Mouse (Mus musculus) liver, embryonic 12.5 days (tissue): ENCODE results near the gene Mta3. TPM values are rescaled to one million over a fixed set of nuclear protein-coding genes. Genes with fewer than 3 reads are reported as not detected.

ENCODE experiments used
- ATAC-seq: fragments of 200-750 bp; cut with Nextera tagmentation; 2 replicates; pipeline ENCODE4 v1.8.0; 2017; ENCODE audit warnings: moderate number of reproducible peaks, mild to moderate bottlenecking, moderate library complexity
- H3K27ac ChIP-seq: fragments of 300-500 bp; sonication (generic); 2 replicates; pipeline ENCODE4 v1.5.1; 2016; ENCODE audit warnings: mild to moderate bottlenecking
- H3K27me3 ChIP-seq: fragments of 300-500 bp; sonication (generic); replicated peaks from 2 replicates; pipeline ENCODE4 v1.6.1; 2016; ENCODE audit warnings: mild to moderate bottlenecking, moderate library complexity
- H3K36me3 ChIP-seq: fragments of 300-500 bp; sonication (generic); 2 replicates; pipeline ENCODE4 v1.6.1; 2016; ENCODE audit warnings: mild to moderate bottlenecking, moderate library complexity
- H3K4me1 ChIP-seq: fragments of 300-500 bp; sonication (generic); 2 replicates; pipeline ENCODE4 v1.6.1; 2016
- H3K4me2 ChIP-seq: fragments of 300-500 bp; sonication (generic); 2 replicates; pipeline ENCODE4 v1.6.1; 2016; ENCODE audit warnings: mild to moderate bottlenecking, moderate library complexity
- H3K4me3 ChIP-seq: fragments of 300-500 bp; sonication (generic); 2 replicates; pipeline ENCODE4 v1.5.1; 2016; ENCODE audit warnings: mild to moderate bottlenecking, moderate library complexity
- H3K9ac ChIP-seq: fragments of 300-500 bp; sonication (generic); 2 replicates; pipeline ENCODE4 v1.6.1; 2016; ENCODE audit warnings: mild to moderate bottlenecking, moderate library complexity
- H3K9me3 ChIP-seq: fragments of 300-500 bp; sonication (generic); replicated peaks from 2 replicates; pipeline ENCODE4 v1.6.1; 2016; ENCODE audit warnings: mild to moderate bottlenecking, moderate library complexity
- WGBS: fragments of 180-500 bp; shearing (Covaris S2); methylation state at CpG from one replicate; pipeline ENCODE4 v1.1.7; 2016; ENCODE audit not compliant: insufficient replicate concordance; 5-methylcytosine and 5-hydroxymethylcytosine counted together
- polyA plus RNA-seq: library from polyadenylated mRNA; unstranded; fragments of >200 nt; fragmentation: Nextera tagmentation; extraction: Ambion mirVana; gene quantifications from 2 replicates; pipeline ENCODE4 v1.2.1, GENCODE M21; 2016

The Mta3 gene
- polyA plus RNA-seq, result 60.2 and 66.4 TPM in 2 replicates

DNA sequence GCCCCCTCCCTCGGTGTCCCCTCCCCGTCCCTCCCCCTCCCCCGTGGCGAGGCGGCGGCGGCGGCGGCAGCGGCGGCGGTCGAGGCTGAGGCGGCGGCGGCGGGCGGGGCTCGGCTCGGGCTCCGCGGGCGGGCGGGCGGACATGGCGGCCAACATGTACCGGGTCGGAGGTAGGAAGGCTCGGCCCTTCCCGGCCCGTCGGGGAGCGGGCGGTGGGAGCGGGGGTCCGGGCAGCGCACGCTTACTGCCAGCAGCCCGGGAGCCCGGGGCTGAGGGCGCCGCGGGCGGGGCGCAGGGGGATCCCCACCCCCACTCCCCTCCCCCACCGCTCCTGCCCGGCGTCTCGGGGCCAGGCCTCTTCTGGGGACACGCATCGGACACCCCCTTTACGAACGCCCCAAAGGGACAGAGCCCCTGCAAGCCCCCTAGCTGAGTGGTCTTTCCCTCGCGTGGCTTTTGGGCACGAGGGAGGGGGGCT, at the start of gene Mta3:
Gene Mta3 (plus strand): TSS at position 48 of the 478 bp plus-strand sequence.
- Histone ChIP-seq H3K27ac (peak within 1 kb of the TSS; percentile 98), H3K9me3 (no peaks in the 10 kb centered on the region), H3K4me2 (peak within 1 kb of the TSS; percentile 97), H3K36me3 (peaks cover 23% of the 10 kb centered on the region), H3K27me3 (no peaks in the 10 kb centered on the region), H3K4me3 (peak within 1 kb of the TSS; percentile 85), H3K9ac (peak within 1 kb of the TSS; percentile 97), H3K4me1 (peaks cover 73% of the 10 kb centered on the region)
- WGBS, result 1% methylated on average over 37 of the region's 56 CpGs
- peak; percentile 55 for ATAC-seq

DNA sequence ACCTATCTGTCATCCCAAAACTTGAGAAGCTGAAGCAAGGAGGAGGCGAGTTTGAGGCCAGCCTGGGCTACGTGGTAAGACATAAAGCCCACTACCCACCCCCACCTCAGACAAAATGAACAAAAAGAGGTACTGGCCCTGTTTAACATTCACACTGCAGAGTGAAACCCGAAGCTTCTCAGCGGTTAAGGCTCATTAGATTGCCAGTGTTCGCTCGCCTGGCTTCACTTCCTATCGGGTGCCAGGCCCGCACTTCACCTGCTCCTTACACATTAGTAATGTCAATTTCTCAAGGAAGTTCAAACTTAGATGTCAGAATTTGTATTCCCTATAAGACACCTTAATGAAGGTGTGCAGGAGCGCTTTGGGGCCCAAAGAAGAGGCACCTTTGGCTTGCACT, 48.6 kb upstream of the Mta3 start:
- peaks cover 78% of the 10 kb centered on the region for H3K4me1 ChIP-seq
- no peak for ATAC-seq
- WGBS, result 83% methylated on average over 9 of the region's 9 CpGs
- H3K4me2 ChIP-seq, result no peak overlapping the region
- no peaks in the 10 kb centered on the region for H3K36me3 ChIP-seq
- peak overlapping the region; percentile 88 for H3K27ac ChIP-seq
- H3K4me3 ChIP-seq, result no peak overlapping the region
- H3K9ac ChIP-seq, result peak overlapping the region; percentile 35
- H3K9me3 ChIP-seq, result no peaks in the 10 kb centered on the region
- no peaks in the 10 kb centered on the region for H3K27me3 ChIP-seq

DNA sequence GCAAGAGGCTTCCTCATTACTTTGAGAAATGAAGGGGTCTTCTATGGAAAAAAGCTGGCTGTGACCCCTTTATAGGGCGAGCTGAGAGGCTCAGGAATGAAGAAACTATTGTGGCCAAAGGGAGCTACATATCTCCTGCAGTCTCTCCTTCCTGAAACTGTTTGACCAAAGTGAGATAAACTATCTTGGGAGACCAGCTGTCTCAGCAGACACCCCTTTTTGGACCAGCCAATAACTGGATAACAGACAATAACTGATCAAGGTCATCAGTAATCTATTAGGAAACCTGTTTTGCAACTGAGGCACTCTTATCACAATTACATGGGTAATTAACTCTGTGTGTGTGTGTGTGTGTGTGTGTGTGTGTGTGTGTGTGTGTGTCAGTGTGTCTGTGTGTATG, 47.0 kb upstream of the Mta3 start:
- peak; percentile 93 for ATAC-seq
- Histone ChIP-seq H3K4me1 (peaks cover 64% of the 10 kb centered on the region), H3K4me3 (no peak overlapping the region), H3K27ac (peak overlapping the region; percentile 88), H3K9me3 (peaks cover 7% of the 10 kb centered on the region; the same call in 1 of the 2 replicates), H3K4me2 (peak overlapping the region; percentile 55), H3K27me3 (no peaks in the 10 kb centered on the region), H3K36me3 (no peaks in the 10 kb centered on the region), H3K9ac (peak overlapping the region; percentile 35; the same call in 1 of the 2 replicates)
- WGBS, result 3% methylated on average over 1 of the region's 1 CpGs

DNA sequence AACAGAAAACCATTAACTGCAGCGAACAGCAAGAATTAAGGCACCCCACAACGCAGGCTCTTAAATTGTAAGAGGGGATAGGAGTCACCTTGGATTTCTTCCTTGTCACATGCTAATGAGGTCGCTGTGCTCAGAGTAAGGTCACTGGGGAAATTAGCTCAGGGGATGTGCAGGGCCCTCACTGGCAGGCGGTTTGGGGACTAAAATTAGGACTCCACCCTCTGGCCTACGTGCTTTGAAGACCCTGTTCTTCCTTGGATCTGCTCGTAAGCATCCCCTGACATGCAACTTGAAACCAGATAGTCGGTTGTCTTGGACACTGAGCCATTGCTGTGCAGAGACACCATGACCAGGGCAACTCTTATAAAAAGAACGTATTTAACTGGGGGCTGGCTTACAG, 41.2 kb upstream of the Mta3 start:
- WGBS, result 65% methylated on average over 8 of the region's 8 CpGs
- H3K4me1 ChIP-seq, result peaks cover 34% of the 10 kb centered on the region
- no peaks in the 10 kb centered on the region for H3K27me3 ChIP-seq
- no peak overlapping the region for H3K27ac ChIP-seq
- no peak for ATAC-seq
- H3K4me3 ChIP-seq, result no peak overlapping the region
- no peaks in the 10 kb centered on the region for H3K36me3 ChIP-seq
- H3K4me2 ChIP-seq, result no peak overlapping the region
- no peak overlapping the region for H3K9ac ChIP-seq
- H3K9me3 ChIP-seq, result peaks cover 7% of the 10 kb centered on the region; the same call in 1 of the 2 replicates

DNA sequence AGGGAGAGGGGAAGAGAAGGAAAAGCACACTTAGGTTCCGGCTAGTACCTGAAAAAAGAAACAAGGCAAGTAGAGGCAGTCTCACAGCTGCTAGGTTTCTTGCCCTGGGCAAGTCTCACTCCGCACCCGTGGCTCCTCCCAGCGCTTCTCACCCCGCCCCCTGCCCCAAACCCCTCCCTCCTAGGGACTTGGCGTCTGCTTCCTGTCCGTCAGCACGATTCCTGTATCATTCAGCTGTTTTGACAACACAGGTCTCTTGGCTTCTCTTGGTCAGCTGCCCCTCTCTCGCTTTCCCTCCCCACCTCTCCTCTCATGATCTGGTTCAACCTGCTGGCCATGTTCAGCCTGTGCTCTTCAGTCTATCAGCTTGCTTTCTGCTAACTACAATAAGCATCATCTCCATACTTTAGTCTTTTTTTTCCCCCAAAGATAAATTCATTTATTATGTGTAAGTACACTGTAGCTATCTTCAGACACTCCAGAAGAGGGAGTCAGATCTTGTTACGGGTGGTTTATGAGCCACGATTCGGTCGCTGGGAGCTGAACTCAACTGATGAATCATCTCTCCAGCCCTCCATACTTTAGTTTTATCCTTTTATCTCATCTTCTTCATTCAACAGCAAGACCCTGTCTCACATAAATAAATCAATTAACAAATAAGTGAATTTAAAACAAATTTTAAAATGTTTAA, 39.2 kb upstream of the Mta3 start:
- H3K4me2 ChIP-seq, result peak overlapping the region; percentile 52
- H3K4me3 ChIP-seq, result no peak overlapping the region
- peak; percentile 92 for ATAC-seq

DNA sequence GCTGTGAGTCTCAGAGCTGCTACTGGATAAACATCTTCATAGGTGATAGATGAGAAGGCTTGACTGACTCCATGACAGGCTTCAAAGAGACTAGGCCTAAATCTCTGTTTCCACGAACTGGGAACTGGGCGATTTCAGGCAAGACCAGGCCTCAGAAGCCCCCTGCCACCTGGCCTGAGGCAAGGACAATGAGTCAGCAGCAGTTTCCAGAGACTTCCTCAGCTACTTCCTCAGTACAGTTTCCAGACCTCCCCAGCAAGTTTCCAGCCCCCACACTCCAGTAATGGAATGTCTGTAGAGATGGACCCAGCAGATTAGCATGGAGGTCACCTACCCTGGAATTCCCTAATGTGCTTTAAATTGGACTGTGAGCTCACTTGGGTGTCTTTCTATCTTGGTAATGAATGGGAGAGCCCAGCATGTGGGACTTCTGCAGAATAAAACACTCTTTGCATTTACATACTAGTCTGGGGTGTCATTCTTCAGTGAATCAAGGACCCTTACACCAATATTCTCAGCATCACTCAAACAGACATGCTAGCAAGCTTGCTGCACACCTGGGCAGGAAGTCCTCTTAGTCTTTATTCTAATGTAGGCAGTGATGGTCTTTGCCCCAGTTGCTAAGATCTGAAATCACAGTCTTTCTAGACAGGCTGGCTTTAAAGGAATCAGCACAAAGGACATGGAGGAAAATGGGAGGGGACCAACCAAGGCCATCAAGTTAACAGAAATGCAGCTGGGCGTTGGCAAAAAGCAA, 37.9 kb upstream of the Mta3 start:
- ATAC-seq, result no peak
- 60% methylated on average over 3 of the region's 3 CpGs for WGBS
- H3K27me3 ChIP-seq, result no peaks in the 10 kb centered on the region
- H3K4me3 ChIP-seq, result no peak overlapping the region
- no peaks in the 10 kb centered on the region for H3K36me3 ChIP-seq
- H3K9me3 ChIP-seq, result peaks cover 3% of the 10 kb centered on the region; the same call in 1 of the 2 replicates
- no peak overlapping the region for H3K27ac ChIP-seq
- peaks cover 36% of the 10 kb centered on the region for H3K4me1 ChIP-seq
- H3K9ac ChIP-seq, result no peak overlapping the region
- no peak overlapping the region for H3K4me2 ChIP-seq

More for the DNA sequence above, 39.2 kb upstream of the Mta3 start:
- Histone ChIP-seq H3K27me3 (no peaks in the 10 kb centered on the region), H3K9ac (peak overlapping the region; percentile 32; the same call in 1 of the 2 replicates), H3K9me3 (peaks cover 7% of the 10 kb centered on the region; the same call in 1 of the 2 replicates), H3K27ac (peak overlapping the region; percentile 76), H3K36me3 (no peaks in the 10 kb centered on the region), H3K4me1 (peaks cover 36% of the 10 kb centered on the region)
- WGBS, result 42% methylated on average over 13 of the region's 13 CpGs

DNA sequence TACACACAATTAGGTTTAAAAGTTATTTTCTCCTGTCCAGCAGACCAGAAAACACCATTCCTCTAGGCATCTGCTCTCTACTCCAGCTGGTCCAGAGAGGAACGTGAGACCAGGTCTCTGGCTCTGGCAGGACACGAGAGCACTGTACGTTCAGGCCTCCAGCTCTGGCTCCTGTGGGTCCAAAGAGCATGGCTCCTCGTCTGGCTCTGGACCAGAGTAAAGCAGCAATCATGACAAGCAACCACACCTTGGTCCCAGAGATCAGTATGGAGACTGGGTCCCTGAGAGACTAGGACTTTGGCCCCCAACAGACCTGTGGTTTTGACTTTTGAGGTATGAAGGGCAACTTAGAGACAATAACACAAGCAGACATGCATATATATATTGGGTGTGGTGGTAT, 33.3 kb upstream of the Mta3 start:
- Histone ChIP-seq H3K27me3 (no peaks in the 10 kb centered on the region), H3K9me3 (no peaks in the 10 kb centered on the region), H3K4me1 (peaks cover 16% of the 10 kb centered on the region; the same call in 1 of the 2 replicates), H3K4me2 (no peak overlapping the region), H3K36me3 (no peaks in the 10 kb centered on the region), H3K27ac (no peak overlapping the region), H3K9ac (no peak overlapping the region), H3K4me3 (no peak overlapping the region)
- no peak for ATAC-seq
- WGBS, result 68% methylated on average over 4 of the region's 4 CpGs

DNA sequence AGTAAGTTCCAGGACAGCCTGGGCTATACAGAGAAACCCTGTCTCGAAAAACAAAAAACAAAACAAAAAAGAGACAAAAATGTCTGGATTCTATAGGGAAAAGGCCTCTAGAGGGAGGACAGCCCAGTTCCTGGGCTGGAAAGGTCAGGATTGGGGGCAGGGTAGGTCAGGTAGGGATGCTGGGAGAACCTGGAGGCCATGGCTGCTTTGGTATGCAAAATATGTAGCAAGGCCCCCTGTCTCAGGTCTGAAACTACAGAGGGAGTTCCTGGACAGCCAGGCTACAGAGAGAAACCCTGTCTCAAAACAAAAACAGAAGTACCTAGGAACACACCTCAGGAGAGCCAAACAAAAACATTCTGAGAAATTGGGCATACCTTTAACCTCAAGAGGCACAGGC, 28.6 kb upstream of the Mta3 start:
- Histone ChIP-seq H3K4me1 (no peaks in the 10 kb centered on the region), H3K9ac (no peak overlapping the region), H3K27me3 (no peaks in the 10 kb centered on the region), H3K36me3 (no peaks in the 10 kb centered on the region), H3K4me3 (no peak overlapping the region), H3K27ac (no peak overlapping the region), H3K4me2 (no peak overlapping the region), H3K9me3 (no peaks in the 10 kb centered on the region)
- ATAC-seq, result no peak
- WGBS, result 70% methylated on average over 1 of the region's 1 CpGs

DNA sequence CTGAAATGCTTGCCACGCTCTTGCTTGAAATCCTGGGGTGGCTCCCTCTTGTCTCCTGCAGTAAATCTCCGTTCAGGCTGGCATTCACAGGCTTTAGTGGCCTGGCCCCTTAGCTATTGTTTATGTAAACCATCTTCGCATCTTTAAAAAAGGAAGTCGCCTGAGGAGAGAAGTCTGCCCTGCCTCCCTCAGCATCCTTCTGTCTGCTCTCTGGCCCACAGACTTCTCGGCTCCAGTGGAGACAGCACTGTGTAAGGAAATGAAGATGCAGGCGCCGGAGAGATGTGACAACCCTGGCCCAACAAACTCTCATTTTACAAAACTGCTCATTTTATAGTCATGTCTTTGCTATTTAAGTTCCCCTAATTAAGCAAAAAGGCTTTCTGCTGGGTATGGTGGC, 24.0 kb upstream of the Mta3 start:
- Histone ChIP-seq H3K9me3 (no peaks in the 10 kb centered on the region), H3K27me3 (no peaks in the 10 kb centered on the region), H3K27ac (no peak overlapping the region), H3K9ac (no peak overlapping the region), H3K4me3 (no peak overlapping the region), H3K4me1 (peaks cover 32% of the 10 kb centered on the region), H3K4me2 (no peak overlapping the region), H3K36me3 (no peaks in the 10 kb centered on the region)
- no peak for ATAC-seq
- 62% methylated on average over 7 of the region's 7 CpGs for WGBS

DNA sequence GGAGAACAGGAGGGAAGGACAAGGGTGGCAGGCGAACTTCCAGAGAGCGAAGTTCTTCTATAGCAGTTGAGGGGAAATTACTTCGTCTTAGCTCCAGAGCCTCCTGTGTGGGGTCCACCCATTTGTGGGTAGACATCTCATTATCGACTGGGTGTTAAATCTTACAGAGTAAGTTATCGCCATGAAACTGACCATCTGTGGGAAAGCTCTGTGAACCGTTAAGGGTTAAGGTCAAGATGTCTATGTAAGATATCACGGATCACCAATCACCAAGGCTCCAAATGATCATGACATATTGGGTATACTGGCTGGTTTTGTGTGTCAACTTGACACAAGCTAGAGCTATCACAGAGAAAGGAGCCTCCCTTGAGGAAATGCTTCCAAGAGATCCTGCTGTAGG, 21.5 kb upstream of the Mta3 start:
- H3K9me3 ChIP-seq, result no peaks in the 10 kb centered on the region

DNA sequence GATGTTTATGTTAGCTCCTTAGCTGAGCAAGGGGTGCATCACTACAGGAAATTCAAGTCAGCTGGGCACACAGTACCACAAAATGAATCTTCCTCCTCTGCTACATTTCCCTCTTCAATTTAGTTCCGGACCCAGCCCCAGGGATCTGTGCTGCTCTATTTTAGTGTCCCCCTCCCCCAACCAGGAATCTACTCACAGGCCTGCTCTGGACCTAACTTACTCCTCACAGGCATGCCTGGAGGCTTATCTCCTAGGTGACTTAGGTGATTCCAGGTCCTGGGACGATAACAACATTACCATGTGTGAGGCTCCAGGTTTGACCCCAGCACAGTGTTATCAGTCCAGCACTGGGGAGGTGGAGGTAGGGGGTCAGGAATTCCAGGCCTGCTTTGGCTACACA, 15.5 kb upstream of the Mta3 start:
- Histone ChIP-seq H3K27ac (peak overlapping the region; percentile 65), H3K9ac (peak overlapping the region; percentile 17; the same call in 1 of the 2 replicates)

More for the DNA sequence above, 21.5 kb upstream of the Mta3 start:
- H3K4me3 ChIP-seq, result no peak overlapping the region
- WGBS, result 35% methylated on average over 7 of the region's 7 CpGs
- H3K27me3 ChIP-seq, result no peaks in the 10 kb centered on the region
- H3K27ac ChIP-seq, result peak overlapping the region; percentile 79
- H3K36me3 ChIP-seq, result 0 out of 2 replicates have a peak, but pooled peaks cover 2% of the 10 kb centered on the region
- peak; percentile 90 for ATAC-seq
- H3K4me2 ChIP-seq, result peak overlapping the region; percentile 39
- H3K9ac ChIP-seq, result peak overlapping the region; percentile 44; the same call in 1 of the 2 replicates
- peaks cover 34% of the 10 kb centered on the region for H3K4me1 ChIP-seq

DNA sequence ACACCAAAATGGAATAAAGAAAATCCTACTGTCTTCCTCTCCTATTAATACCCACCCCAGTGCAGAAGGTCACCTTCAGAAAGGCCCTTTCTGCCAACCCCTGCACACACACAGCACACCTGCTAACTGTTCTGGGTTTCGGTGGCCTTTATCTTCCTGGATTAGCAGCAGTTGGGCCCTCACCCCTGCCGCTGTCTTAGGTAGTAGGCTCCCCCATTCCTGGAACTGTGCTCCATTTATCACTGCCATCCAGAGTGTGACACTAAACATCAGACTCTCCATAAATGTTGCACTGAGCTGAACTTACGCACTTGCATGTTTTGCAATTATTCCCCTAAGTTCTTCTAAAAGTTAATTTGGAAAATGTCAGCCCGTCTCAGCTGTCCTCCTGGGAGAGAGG, 14.6 kb upstream of the Mta3 start:
- Histone ChIP-seq H3K4me3 (no peak overlapping the region), H3K36me3 (0 out of 2 replicates have a peak, but pooled peaks cover 2% of the 10 kb centered on the region), H3K4me1 (peaks cover 51% of the 10 kb centered on the region), H3K9ac (0 out of 2 replicates have a peak overlapping the region, but pooled peaks have one; percentile 24), H3K27me3 (no peaks in the 10 kb centered on the region), H3K9me3 (no peaks in the 10 kb centered on the region), H3K4me2 (peak overlapping the region; percentile 30), H3K27ac (peak overlapping the region; percentile 65)
- ATAC-seq, result peak; percentile 90
- 35% methylated on average over 4 of the region's 4 CpGs for WGBS

More for the DNA sequence above, 15.5 kb upstream of the Mta3 start:
- ATAC-seq, result peak; percentile 62
- Histone ChIP-seq H3K27me3 (no peaks in the 10 kb centered on the region), H3K36me3 (0 out of 2 replicates have a peak, but pooled peaks cover 2% of the 10 kb centered on the region), H3K4me2 (no peak overlapping the region), H3K4me1 (peaks cover 53% of the 10 kb centered on the region), H3K9me3 (no peaks in the 10 kb centered on the region), H3K4me3 (no peak overlapping the region)
- WGBS, result 57% methylated on average over 2 of the region's 2 CpGs
